Mouse (Mus musculus): ENCODE results near the gene Il34.
"Not testable (repeated sequence)": the region's sequence is repeated elsewhere in the genome, so short reads cannot be mapped to it uniquely, and the experiment has no call there.

Il34 gene

DNA sequence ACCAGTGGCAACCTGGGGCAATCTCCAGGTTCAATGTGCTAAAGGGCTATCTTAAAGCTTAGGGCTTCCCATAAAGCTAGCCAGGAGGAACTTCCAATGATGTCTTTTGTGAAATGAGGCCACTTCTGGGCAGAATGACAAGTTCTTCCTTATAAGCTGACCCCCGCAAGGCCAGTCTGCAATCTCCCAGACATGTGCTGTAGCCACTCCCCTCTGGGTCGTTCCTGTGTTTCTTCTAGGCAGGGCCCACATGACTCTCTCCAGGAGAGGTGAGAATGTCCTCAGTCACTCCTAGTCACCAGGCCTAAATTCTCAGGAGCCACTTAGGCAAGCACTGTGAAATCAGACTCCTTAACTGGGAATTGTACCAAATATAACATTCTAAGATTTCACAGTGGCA is 4.1 kb upstream of the Il34 start:
- no peak for DNase-seq

- no peak for DNase-seq
These were observed 3.1 kb upstream of the Il34 start for GRCm38 (mm10) chr8:110808495-110809472.

DNA sequence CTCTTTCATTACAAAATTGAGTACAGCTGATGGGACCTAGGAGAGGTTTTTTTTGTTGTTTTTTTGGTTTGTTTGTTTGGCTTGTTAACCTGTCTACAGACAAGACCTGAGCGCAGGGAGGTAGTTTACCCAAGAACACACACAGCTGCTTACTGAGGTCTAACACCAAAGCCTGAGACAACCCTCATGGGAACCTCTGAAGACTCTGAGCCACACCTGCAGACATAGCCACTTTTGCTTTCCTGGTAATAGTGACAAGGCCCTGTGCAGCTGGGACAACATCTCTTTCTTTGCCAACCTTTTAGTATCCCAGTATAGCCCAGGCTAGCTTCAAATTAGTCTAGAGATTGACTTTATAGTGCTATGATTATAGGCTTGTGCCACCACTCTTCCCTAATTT is 422 bp upstream of the Il34 start:
- no peak for DNase-seq

GRCm38 (mm10) chr8:110804825-110805514 is 754 bp downstream of the Il34 start:
- DNase-seq: no peak

- no peak for DNase-seq
These were observed 1.9 kb downstream of the Il34 start for GRCm38 (mm10) chr8:110803856-110804255.

- DNase-seq: no peak
These were observed 2.7 kb downstream of the Il34 start for GRCm38 (mm10) chr8:110802988-110803387.

- no peak for DNase-seq
These were observed 8.6 kb downstream of the Il34 start for GRCm38 (mm10) chr8:110797086-110797485.

GRCm38 (mm10) chr8:110794363-110794965 is 11.3 kb downstream of the Il34 start:
- no peak for DNase-seq

- no peak for DNase-seq
These were observed 11.8 kb downstream of the Il34 start for GRCm38 (mm10) chr8:110793936-110794335.

DNA sequence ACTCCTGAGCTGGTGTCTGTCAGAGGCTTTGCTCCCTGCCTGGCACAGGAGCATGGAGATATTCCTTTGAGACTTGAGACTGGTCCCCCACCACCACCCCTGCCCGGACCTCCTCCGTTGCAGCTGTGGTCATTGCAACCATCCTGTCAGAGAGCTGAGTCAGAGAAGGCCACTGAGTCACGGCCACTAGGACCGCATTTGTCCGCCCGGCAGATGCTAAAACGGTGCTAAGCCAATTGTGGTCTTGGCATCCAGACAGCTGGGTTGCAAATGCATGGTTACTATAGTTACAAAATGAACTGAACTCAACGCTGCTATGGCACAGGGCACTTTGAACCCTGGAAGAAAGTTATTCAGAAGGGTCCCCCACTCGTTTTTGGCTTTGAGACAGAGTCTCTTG is 12.2 kb downstream of the Il34 start:
- no peak for DNase-seq

- DNase-seq: peak; percentile 24 to 53
These were observed 13.0 kb downstream of the Il34 start for GRCm38 (mm10) chr8:110792574-110793200.

- DNase-seq: no peak
These were observed 14.6 kb downstream of the Il34 start for GRCm38 (mm10) chr8:110791164-110791563.

DNA sequence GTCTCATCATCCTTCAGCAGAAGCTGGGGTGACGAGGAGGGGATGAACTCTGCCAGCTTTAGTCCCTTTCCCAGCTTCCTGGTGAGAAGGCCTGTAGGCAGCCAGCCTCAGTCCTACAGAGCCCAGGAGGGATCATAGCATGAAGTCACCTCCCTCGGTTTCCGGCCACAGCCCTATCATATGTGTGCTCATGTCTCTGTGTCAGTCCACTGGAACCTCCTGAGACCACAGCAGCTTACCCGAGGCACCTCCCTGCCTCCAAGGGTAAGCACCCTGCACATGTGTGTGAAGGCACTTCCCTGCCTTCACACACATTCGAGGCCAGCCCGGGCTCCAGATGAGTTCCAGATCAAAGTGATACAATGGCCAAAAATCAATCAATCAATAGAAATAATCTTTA is 15.5 kb downstream of the Il34 start:
- no peak for DNase-seq

GRCm38 (mm10) chr8:110789571-110789970 is 16.2 kb downstream of the Il34 start:
- no peak for DNase-seq

DNA sequence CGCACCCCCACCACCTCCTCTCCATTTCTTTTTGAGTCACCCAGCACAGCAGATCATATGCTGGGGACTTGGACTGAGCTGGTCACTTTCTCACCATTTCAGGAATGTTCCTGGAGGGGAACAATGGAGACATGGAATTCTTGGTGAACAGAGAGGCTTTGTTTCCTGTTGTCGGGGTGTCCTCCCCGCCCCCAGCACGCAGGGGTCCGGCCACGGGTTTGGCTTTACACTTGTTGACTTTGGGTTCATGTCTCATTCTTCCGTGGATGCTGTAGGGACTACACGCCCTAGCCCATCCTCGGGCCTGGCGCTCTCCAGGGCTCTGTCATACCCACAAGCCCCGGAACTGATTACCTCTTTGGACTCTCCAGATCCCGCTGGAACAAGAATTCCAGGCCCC is 16.7 kb downstream of the Il34 start:
- no peak for DNase-seq

GRCm38 (mm10) chr8:110787411-110787954 is 18.2 kb downstream of the Il34 start:
- no peak for DNase-seq

GRCm38 (mm10) chr8:110786934-110787333 is 18.8 kb downstream of the Il34 start:
- no peak for DNase-seq

- not testable (repeated sequence) for DNase-seq
These were observed 19.2 kb downstream of the Il34 start for GRCm38 (mm10) chr8:110786501-110786900.

DNA sequence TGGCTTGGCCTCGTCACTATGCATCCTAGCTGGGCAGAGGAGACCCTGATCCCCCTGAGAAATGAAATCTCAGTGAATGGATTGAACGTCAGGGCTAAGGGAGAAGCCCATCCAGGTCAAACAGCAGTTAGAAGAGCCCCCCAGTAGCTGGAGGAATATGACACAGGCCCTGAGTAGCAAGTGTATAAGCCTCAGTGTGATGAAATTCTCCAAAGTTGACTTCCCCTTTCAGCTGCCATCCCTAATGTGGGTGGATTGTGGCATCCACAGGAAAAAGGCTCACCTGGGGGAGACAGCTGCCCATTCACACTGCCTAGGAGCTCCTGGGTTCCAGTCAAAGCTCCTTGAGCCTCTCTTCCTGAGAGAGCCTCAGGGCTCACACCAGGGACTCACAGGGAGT is 20.4 kb downstream of the Il34 start:
- no peak for DNase-seq

GRCm38 (mm10) chr8:110779924-110780718 is 25.6 kb downstream of the Il34 start:
- DNase-seq: no peak

DNA sequence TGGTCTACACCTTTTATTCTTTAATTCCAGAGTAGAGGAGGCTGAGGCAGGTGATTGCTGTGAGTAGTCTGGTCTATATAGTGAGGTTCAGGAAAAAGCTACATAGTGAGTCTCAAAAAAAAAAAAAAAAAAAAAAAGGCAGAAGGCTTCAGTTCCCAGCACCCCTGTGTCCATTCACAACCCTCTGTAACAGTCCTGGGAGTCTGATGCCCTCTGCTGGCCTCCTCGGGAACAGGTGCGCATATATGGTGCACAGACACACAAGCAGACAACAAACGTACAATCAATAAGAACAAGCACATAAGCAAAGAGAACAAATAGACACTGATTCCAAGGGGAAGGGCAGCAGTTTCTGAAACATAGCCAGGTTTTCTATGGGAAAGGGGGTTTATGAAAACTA is 29.4 kb downstream of the Il34 start:
- no peak for DNase-seq

DNA sequence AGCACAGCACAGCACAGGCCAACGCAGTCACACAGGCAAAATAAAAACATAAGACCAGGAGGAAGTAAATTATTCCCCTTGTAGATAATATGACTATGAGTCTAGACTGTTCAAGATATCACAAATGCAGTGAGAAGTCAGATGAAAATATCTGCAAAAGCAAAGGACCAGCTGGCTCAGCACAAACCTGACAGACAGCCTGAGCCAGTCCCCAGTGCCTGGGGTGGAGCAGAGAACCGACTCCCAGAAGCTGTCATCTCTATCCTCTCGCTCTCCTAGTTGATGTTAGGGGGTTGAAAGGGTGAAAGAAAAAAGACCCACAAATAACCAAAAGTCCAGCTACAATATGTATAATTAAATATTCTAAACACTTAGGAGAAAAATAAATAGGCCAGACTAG is 30.0 kb downstream of the Il34 start:
- no peak for DNase-seq
